7 mouse cellular contexts compared by ENCODE assay signal in the genomic region with DNA sequence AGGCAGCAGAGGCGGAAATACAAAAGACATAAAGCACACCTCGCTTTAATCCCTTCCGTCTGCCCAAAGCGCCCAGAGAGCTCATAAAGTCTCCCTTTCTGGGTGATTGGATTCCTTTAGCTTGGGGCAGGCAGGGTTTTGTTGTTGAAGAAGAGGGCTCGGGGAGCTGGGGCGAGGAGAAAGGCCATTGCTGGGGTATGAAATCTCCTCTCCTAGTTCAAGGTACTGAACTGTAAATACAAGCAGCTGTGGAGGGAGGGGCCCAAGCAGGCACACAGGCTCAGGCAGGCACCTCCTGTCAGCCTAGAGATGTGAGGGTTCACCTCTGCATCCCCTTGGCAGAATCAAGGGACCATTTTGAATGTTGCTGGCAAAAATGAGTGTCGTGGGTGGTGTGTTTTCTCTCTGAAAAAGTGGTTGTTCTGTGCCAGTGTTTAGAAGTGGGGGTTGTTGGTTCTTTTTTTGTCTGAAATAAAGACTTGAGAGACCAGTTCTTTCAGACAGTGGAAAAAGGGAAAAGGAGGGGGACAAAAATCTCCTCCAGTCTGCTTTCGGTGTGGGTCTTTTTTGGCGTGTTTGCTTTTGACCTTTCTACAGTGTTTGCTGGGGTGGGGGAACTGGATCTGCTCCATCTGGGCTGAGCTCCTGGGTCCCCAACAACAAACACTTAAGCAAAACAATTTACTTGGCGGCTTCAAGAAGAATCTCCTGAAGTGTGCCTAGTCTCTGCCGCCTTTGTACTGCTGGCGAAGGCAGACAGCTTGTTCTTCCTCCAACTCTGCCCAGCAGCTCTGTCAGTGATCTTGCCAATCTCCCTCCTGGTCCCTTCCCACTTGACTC.
DNase-seq lines count a peak whose midpoint lies in the region; ATAC-seq lines count a peak whose summit lies in the region.

No protein-coding gene starts in this region.

- WGBS in hindbrain, embryonic 15.5 days: 25% methylated on average over 12 of the region's 12 CpGs
- WGBS in midbrain, embryonic 10.5 days: 14% methylated on average over 12 of the region's 12 CpGs

- no peaks in the 10 kb centered on the region for H3K9me3 ChIP-seq in hindbrain, embryonic 15.5 days
- no peaks in the 10 kb centered on the region for H3K9me3 ChIP-seq in midbrain, embryonic 10.5 days (replicated peaks)

- H3K4me1 ChIP-seq in hindbrain, embryonic 15.5 days (replicated peaks): peaks cover 20% of the 10 kb centered on the region
- peaks cover 79% of the 10 kb centered on the region for H3K4me1 ChIP-seq in midbrain, embryonic 10.5 days

- DNase-seq in brain, adult 2 months (ENCODE audit: low read depth, low spot score): peak; percentile 35
- peak; percentile 66 for DNase-seq in midbrain, embryonic 10.5 days (ENCODE audit: low spot score)
- no peak for DNase-seq in T-cell, adult 2 months (ENCODE audit: low spot score)
- DNase-seq in spleen, postnatal 10 days (ENCODE audit: low spot score in 2 of 2): no peak

- no peak overlapping the region for H3K4me2 ChIP-seq in hindbrain, embryonic 15.5 days

- H3K9ac ChIP-seq in hindbrain, embryonic 15.5 days: no peak overlapping the region

- no peaks in the 10 kb centered on the region for H3K27me3 ChIP-seq in hindbrain, embryonic 15.5 days
- H3K27me3 ChIP-seq in midbrain, embryonic 10.5 days (ENCODE audit: low read depth, poor library complexity, severe bottlenecking): no peaks in the 10 kb centered on the region

- peak; percentile 41 for ATAC-seq in CD4-positive, CD25-positive, alpha-beta regulatory T cell, adult 4 months
- peak; percentile 63 for ATAC-seq in hindbrain, embryonic 15.5 days (ENCODE audit: low FRiP score, low read depth)
- ATAC-seq in erythroblast, adult 5-6 weeks (replicated peaks; ENCODE audit: low FRiP score, poor library complexity, severe bottlenecking): no peak

- no peak overlapping the region for H3K4me3 ChIP-seq in hindbrain, embryonic 15.5 days
- peak overlapping the region; percentile 24; the same call in 1 of the 2 replicates for H3K4me3 ChIP-seq in midbrain, embryonic 10.5 days

- H3K36me3 ChIP-seq in hindbrain, embryonic 15.5 days: no peaks in the 10 kb centered on the region
- no peaks in the 10 kb centered on the region for H3K36me3 ChIP-seq in midbrain, embryonic 10.5 days

- H3K27ac ChIP-seq in hindbrain, embryonic 15.5 days (replicated peaks): peak overlapping the region; percentile 35
- peak overlapping the region; percentile 92 for H3K27ac ChIP-seq in midbrain, embryonic 10.5 days (replicated peaks)

Comparison
In these comparisons a context has a peak if more than half of its experiments do, and no peak if none do; other contexts are left out.
1. DNase-seq: peak in brain, adult 2 months (single experiment) and midbrain, embryonic 10.5 days (single experiment); none in T-cell, adult 2 months (single experiment) and spleen, postnatal 10 days (0 of 2).